Mouse (Mus musculus): ENCODE data around the gene BC049715. TPM values are rescaled to one million over a fixed set of nuclear protein-coding genes. Genes with fewer than 3 reads are reported as not detected.

BC049715 gene
- total RNA-seq, 2 experiments from 2014 or later = 0.34 to 0.38 TPM

GRCm38 (mm10) chr6:136845706-136846480 lies 18.5 kb downstream of the BC049715 start:
- ATAC-seq (replicated peaks; ENCODE audit: low FRiP score, poor library complexity, severe bottlenecking) = no peak

DNA sequence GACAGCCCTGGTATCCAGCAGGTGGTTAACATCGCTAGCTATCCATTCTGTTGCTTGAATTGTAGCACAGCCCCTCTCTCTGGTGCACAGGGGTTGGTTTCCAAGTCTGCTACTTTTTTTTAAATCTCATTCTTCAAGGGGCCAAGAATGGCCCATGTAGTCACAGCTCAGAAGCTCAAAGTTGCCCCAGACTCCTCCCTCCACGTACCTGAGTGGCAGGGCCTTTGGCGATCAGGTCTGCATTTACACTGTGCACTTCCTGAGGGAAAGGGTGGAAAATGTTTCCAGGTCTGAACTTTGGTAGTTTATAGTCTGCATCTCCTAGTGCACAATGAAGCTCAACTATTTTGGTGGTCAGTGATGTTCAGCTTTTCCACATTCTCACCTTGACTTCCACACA lies 19.8 kb downstream of the BC049715 start:
- ATAC-seq (replicated peaks; ENCODE audit: low FRiP score, poor library complexity, severe bottlenecking) = no peak

- ATAC-seq (replicated peaks; ENCODE audit: low FRiP score, poor library complexity, severe bottlenecking) = peak; percentile 79
Observed at GRCm38 (mm10) chr6:136847790-136848189, 20.4 kb downstream of the BC049715 start.

- ATAC-seq (replicated peaks; ENCODE audit: low FRiP score, poor library complexity, severe bottlenecking) = peak; percentile 55
Observed at GRCm38 (mm10) chr6:136848399-136848798, 21.0 kb downstream of the BC049715 start.

GRCm38 (mm10) chr6:136848971-136849370 lies 21.5 kb downstream of the BC049715 start:
- ATAC-seq (replicated peaks; ENCODE audit: low FRiP score, poor library complexity, severe bottlenecking) = no peak

- ATAC-seq (replicated peaks; ENCODE audit: low FRiP score, poor library complexity, severe bottlenecking) = no peak
Observed at GRCm38 (mm10) chr6:136850267-136850666, 22.8 kb downstream of the BC049715 start.

DNA sequence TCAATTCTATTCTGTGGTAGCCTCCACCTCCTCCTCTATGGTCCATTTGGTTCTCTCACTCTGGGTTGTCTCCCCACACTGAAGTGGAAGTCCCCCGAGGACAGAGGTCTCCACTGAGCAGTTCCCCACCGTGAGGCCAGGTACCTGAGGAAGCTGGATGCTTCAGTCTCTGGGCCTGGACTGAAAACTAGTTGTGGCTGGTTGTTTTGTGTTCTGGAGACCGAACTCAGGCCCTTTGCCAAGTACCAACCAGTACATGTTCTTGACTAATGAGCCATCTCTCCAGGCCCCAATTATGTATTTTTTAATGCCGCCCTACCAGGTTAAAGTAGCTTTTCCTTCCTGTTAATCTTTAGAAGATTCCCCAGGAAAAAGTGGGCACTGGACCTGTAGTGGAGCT lies 24.9 kb downstream of the BC049715 start:
- ATAC-seq (replicated peaks; ENCODE audit: low FRiP score, poor library complexity, severe bottlenecking) = no peak

DNA sequence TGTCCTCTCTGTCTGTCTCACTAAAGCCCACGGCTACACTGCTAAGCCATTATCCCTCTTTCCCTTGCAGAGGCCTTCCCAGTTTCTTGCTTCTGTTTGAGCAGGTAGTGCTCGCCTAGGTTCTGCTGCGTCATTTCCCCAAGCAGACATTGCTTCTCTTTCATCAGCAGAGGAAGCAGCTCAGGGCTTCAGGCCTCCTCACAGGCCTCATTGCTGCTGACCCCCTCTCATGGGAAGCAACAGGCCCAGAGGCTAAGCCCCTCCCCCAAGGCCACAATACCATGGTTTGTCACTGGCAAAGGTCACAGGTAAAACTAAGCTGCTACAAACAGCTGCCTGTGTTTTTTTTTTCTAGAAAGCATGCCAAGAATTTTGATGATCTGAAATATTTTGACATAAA lies 25.3 kb downstream of the BC049715 start:
- no peak for ATAC-seq (replicated peaks; ENCODE audit: low FRiP score, poor library complexity, severe bottlenecking)

GRCm38 (mm10) chr6:136854361-136854781 lies 26.9 kb downstream of the BC049715 start:
- no peak for ATAC-seq (replicated peaks; ENCODE audit: low FRiP score, poor library complexity, severe bottlenecking)

- no peak for ATAC-seq (replicated peaks; ENCODE audit: low FRiP score, poor library complexity, severe bottlenecking)
Observed at GRCm38 (mm10) chr6:136855183-136855582, 27.8 kb downstream of the BC049715 start.

- peak; percentile 59 for ATAC-seq (replicated peaks; ENCODE audit: low FRiP score, poor library complexity, severe bottlenecking)
Observed at GRCm38 (mm10) chr6:136856071-136856636, 28.7 kb downstream of the BC049715 start.

- peak; percentile 82 for ATAC-seq (replicated peaks; ENCODE audit: low FRiP score, poor library complexity, severe bottlenecking)
Observed at GRCm38 (mm10) chr6:136857186-136857872, 29.9 kb downstream of the BC049715 start, which contains the start of gene Art4. TSS of gene Art4 (minus strand) at chr6:136857733.

- ATAC-seq (replicated peaks; ENCODE audit: low FRiP score, poor library complexity, severe bottlenecking) = peak; percentile 46
Observed at GRCm38 (mm10) chr6:136857873-136858260, 30.4 kb downstream of the BC049715 start.

GRCm38 (mm10) chr6:136858420-136858819 lies 31.0 kb downstream of the BC049715 start:
- no peak for ATAC-seq (replicated peaks; ENCODE audit: low FRiP score, poor library complexity, severe bottlenecking)

- no peak; the same call in 1 of the 2 replicates for ATAC-seq (replicated peaks; ENCODE audit: low FRiP score, poor library complexity, severe bottlenecking)
Observed at GRCm38 (mm10) chr6:136861020-136861419, 33.6 kb downstream of the BC049715 start.

- ATAC-seq (replicated peaks; ENCODE audit: low FRiP score, poor library complexity, severe bottlenecking) = no peak
Observed at GRCm38 (mm10) chr6:136865360-136865759, 37.9 kb downstream of the BC049715 start.

GRCm38 (mm10) chr6:136866150-136866549 lies 38.7 kb downstream of the BC049715 start:
- no peak for ATAC-seq (replicated peaks; ENCODE audit: low FRiP score, poor library complexity, severe bottlenecking)

GRCm38 (mm10) chr6:136868921-136869320 lies 41.5 kb downstream of the BC049715 start:
- no peak for ATAC-seq (replicated peaks; ENCODE audit: low FRiP score, poor library complexity, severe bottlenecking)

- ATAC-seq (replicated peaks; ENCODE audit: low FRiP score, poor library complexity, severe bottlenecking) = no peak
Observed at GRCm38 (mm10) chr6:136874599-136874998, 47.2 kb downstream of the BC049715 start.

DNA sequence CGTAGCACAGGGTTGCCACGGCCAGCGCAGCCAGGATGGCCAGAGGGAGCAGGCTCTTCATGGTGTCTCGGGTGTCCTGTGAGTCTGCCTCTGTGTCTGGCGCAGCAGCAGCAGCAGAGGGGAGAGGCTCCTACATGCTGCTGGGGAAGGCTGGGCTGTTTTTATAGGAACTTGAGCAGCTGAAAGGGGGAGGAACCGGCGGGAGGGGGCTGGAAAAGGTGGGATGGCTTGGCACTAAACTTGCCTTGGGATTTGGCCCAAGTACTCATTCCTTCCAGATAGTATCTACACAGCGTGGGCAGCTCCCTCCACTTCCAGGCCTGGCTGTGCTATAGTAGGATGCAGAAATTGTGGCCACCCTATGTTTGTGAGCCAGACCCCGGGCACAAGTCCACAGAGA lies 48.2 kb downstream of the BC049715 start, which contains the start of gene Mgp:
TSS of gene Mgp (minus strand) at position 154 of the 400 bp plus-strand sequence.
- ATAC-seq (replicated peaks; ENCODE audit: low FRiP score, poor library complexity, severe bottlenecking) = no peak

- no peak for ATAC-seq (replicated peaks; ENCODE audit: low FRiP score, poor library complexity, severe bottlenecking)
Observed at GRCm38 (mm10) chr6:136881678-136882077, 54.3 kb downstream of the BC049715 start.

Data from erythroblast, adult 5-6 weeks (primary cell).